Mouse (Mus musculus) kidney, postnatal 14 days (tissue): ENCODE results near the gene Pdia5.

Experiments used
- DNase-seq: peaks from one replicate; pipeline ENCODE4 v3.0.0; 2022; ENCODE audit warnings: mixed read lengths

Pdia5 gene

DNA sequence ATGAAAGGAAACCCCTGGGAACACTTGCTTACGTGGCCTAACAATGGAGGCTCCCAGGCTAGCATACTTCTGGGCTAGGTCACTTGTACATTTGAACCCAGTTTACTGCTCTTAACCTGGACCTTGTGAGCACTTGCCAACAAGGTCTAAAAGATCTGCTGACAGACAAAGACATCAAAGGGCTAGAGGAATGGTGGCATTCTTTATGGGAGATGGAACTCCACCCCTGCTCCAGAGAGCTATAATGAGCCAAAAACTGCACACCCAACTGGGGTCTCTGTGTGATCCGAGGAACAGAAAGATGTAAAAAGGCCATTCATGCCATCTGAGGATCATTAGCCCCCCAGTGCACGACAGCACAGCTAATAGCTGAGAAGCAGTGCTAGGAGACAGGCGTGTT, 6.6 kb downstream of the Pdia5 start:
- DNase-seq, result no peak

DNA sequence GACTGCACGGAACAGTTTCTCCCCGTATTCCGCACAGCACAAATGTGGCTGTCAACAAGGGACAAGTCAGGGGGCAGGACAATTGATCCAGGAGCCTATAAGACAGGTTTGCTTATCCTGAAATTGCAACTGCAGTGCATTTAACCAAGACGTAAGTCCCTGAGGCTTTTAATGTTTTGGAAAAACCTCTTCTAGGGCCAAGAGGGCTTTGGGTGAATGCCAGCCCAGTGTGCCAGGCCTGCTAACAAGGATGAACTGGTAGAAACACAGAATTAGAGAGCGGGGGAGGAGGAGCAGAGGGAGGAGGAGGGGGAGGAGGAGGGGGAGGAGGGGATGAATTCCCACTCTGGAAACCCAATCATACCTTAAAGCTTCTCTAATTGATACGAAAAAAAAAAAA, 11.4 kb downstream of the Pdia5 start:
- DNase-seq, result no peak

DNA sequence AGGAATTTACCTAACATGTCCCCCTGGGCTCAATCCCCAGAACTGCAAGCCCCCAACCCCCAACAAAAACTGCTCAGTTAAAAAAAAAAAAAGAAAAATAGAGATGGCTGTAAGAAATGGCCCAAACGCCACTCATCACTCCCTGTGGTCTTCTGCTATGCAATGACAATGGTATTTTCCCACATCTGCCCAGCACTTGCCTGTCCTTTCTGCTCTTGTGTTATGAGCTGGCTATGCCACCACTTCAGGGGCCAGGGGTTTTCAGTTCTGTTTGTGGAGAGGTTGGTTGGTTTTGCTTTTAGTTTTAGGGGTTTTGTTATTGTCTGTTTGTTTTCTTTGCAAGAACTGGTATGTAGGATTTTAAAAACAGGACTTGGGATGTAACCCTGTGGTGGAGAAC, 13.4 kb downstream of the Pdia5 start:
- no peak for DNase-seq

DNA sequence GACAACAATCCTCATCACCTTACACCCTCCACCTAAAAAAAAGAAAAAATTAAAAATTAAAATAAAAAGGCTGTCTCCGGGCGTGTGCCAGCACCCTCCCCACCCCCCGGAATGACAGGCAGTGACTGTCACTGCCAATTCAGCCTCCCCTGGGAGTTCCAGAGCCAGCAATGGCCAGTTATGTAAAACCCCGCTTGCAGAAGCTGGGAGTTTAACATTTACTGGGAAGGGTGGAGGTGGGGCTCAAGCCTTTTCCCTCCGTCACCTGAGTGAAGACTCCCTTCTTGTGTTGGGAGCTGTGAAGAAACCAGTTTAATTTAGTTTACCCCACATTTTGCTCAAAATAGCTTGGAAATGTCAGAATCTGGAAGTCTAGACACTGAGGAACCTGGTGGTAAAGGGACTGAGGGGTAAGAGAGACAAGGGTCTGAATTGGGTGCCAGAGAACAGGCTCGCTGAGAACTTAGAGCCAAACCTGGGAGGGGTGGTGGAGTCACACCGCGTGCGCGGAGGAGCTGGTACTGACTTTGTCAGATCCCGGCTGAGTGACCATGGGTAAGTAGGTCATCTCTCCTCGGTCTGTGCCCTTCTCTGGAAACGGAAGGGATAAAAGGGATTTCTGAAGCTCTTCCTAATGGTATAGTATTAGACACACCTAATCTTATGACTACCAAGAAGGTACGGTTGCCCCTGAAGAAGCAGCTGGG, 18.0 kb downstream of the Pdia5 start:
- DNase-seq, result no peak

DNA sequence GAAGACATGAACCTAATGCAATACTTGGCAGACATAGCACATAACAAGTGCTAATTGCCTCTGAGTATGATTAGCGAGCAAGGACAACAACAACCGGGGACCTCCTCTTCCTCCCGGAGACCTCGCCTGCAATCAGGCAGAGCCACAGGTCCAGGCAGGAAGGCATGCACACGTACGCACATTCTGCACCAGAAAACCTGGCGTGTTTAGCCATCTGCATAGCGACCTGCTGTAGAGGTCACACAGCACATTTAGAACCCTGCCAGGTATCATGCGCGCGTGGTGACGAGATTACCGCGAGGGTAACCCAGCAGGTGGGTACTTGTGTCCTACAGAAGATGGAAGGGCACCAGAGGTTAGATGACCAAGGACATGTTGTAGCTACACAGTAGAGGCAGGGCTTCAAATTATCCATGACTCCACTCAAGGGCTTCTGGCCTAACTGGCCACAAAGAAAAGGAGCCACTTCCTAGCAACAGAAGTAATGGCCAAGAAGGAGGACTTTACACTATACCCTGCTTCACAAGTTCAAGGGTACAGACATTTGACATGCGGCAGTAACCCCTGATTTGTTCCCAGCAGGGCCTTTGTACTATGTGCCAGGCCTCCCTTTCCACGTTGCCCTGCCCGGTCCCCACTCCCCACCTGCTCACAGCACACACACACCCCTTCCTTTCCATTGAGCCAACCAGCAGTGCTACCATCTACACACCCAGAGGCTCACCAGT, 18.7 kb downstream of the Pdia5 start:
- DNase-seq, result peak; percentile 15

DNA sequence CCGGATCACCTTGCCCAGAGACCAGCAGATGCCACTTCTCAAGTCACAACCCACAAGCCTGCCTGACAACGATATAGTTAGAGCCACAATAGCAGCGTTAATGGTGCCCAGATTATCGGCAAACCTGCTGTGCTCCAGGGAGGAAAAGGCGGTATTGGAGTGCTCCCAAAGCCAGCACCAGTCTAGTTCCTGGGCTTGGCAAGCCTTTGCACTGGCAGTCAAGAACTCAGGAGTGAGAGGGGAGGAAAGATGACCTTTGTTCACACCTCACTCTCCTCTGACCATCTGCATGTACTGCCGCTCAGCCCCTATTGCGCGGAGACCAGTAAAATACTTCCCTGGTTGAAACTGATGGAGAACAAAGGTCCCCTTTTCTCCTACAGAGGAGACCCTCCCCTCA, 19.7 kb downstream of the Pdia5 start:
- peak; percentile 33 for DNase-seq

DNA sequence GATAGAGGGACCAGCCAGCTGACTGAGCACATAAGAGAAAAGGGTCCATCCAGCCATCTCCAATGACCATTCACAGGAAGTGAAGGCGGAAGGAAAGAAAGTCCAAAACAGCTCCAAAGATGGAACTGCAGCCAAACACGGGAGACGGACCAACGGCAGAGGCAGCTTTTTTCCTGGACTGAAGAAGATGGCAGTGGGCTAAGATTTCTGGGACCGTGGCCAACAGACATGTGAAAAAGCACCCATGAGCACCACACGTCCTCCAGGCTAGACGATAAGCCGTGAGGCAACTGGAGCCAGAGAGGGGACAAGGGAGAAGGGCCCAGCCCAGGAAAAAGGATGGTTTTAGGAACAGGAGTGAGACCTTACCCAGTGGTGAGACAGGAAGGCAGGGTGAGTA, 20.6 kb downstream of the Pdia5 start:
- peak; percentile 21 for DNase-seq

DNA sequence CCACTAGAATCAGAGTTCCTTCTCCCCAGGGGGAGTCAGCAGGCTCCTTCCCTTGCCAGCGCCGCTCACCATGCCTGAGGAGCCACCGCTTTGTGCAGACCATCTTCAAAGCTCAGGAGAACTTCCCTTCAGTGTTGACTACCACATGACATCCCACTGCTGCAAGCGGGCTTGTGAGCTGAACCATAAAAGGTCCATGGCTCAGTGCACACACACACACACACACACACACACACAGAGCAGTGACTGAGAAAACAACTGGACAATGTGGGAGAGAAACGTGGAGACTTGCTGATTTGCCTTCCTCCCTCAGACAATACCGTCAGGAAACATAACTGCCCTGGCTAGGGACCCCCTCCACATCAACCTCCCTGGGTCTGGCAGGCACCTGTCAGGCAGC, 21.7 kb downstream of the Pdia5 start:
- DNase-seq, result peak; percentile 39

DNA sequence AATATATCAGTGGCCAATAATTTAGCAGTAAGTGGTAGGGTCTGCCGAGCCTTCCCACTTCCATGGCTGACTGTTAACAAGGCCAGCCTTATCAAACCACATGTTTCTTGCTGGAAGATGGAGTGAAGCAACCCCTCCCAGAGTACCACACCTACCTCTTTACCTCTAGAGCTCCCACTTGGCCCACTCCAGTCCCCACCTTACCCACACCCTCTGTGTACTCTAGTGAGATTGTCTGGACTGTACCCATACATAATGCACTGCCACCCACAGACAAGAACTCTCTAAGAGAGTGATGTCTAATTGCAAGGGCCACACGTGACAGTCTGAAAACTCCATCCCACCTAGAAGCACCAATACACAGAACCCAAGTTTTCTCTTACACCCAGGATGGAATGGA, 23.6 kb downstream of the Pdia5 start:
- DNase-seq, result no peak

DNA sequence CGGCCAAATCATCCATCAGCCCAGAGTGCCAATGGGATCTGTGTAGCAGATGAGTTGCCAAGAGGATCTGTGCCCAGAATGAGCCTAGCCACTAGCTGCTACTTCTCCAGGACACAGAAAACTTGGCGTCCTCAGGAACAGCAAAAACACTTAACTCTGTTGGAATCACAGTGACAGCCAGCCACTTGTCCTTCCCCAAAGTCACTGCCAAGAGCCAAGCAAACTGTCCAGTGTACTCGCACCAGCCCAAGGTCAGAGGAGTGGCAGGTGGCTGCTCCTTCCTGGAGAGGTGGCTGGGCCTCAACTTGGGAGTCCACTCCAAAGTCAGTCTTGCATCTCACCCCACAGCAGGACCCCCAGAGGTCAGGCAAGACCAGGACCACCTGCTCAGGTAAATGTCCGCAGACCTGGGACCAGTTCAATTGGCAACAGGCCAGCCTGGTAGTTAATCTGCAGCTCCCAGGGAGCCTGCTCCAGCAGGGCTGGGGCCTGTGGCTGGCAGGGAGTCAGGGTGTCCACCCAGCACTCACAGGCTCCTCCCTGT, 24.8 kb downstream of the Pdia5 start:
- peak; percentile 69 for DNase-seq

DNA sequence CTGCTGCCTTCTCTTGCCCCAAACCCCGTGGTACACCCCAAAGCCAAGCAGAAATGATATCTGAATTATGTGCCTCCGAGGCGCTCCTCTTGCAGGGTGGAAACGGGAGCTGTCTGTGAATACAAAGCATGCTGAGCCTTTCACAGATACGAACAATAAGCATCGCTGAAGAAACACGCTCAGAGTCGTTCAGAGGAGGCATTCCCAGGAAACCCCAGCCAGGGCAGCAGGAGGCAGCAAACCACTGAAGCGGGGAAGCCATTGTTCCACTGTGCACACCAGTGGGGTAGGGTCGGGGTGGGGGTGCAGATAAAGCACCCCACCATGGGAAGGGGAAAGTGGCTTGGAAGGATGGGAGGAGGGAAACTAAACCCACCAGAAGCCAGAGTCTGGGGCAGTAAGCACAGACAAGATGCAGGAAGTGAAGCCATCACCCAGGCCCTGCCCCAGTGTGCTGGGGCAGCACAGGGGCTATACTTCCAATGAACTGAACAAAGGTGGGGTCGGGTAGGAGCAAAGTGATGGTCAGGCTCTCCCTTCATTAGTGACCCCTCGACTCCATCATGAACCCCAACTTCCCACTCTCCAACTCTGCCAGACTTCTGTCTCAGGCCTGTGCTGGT, 25.9 kb downstream of the Pdia5 start:
- no peak for DNase-seq

DNA sequence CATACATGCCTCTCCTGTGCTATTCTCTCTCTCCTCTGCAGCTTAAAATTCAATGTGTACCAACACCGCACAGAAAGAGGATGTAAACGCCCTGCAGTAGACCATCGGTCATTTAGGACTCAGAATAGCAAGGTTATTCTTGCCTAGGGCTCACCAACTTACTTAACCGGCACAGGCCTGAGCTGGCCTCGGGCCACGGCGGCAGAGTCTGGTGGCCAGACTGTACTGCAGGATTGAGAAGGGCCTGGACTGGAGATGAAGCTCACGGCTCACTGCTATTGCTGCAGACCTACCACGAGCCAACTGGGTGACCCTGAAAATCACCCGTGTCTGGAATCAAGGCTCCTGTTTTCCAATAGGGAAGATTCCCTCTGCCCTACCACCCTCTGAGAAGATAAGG, 27.0 kb downstream of the Pdia5 start:
- DNase-seq, result no peak

DNA sequence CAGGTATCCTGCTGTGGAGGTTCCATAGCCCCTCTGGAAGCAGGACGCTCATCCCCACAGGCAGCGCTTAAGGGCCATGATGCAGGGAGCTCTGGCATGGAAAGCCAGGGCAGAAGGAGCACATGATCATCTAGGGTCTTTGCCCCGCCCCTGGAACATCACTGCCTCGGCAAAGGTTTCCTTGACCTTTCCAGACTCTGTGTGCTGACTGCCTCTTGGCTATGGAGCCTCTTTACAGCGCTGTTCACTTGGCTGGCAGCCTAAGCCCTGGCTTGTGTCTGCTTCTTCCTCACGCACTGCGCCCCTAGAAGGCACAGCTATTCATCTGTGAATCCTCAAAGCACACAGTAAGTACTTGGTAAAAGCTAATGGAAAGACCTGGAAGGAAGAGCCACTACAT, 27.7 kb downstream of the Pdia5 start:
- no peak for DNase-seq

DNA sequence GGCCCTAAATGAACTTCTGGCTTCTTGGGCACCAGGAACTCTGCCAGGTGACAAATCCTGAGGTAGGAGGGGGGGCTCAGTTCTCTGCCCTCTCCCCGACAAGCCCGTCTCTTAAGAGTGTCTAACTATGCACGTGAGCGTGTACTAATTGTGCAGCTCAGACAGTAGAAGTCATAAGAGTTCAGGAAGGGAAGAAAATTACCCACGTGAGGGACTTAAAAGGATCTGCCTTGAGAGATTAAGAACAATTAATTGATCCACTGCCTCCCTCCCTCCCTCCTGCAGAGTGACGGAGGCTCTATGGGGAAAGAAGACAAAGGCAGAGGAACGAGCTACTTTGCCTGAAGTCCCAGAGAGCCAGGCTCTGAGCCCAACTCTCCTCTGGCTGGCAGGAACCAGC, 31.1 kb downstream of the Pdia5 start:
- no peak for DNase-seq

DNA sequence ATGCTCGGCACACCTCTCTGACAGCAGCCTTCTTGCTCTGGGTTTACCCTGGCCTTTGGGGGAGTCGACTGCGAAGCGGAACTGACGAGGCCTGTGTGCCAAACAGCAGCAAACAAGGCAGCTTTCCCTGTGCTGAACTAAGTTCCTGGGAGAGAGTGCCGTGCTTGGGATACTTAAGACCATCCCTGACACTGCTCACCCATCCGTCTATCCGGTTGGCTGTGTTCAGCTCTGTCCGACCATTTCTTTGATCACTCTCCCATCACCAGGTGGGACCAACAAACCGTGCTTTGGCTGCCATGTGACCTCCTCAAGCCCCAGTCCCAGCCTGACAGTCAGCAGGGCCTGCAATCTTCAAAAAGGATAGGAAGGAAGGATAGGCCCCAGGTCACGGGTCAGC, 32.4 kb downstream of the Pdia5 start:
- no peak for DNase-seq

DNA sequence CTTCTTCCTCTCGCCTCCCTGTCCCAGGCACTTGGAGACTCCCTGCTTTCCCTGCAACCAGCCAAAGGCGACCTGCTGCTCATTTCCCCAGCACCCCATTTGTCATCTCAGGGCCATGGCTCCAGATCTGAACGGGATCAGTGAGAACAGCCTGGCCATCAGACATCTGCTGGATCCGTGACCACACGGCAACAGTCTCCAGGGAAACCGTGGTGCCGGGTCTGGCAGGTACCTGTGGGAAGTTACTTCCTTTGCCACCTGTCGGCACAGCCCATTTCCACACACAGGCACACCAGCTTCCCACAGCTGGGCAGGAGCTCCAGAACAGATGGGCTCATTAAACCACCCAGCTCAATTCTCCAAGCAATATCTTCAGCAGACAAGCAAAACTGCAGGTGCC, 33.2 kb downstream of the Pdia5 start:
- no peak for DNase-seq

DNA sequence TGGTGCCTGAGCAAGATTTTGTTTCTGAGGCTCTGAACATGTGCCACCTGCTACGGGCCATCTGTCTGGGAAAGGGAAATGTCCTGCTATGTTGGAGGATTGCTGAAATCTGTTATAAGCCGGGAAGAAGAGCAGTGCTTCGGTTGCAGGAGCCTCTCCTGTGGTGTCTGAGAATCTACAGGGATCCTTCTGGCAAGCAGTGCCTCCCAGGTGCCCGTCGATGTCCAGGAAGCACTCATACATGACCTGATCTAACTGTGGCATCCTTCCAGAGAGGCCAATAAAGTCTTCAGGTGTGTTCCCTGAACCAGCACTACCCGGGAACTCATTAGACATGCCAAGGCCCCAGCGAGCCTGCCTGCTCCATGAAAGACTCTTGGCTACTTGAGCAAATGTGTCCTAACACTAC, 33.7 kb downstream of the Pdia5 start:
- DNase-seq, result no peak

DNA sequence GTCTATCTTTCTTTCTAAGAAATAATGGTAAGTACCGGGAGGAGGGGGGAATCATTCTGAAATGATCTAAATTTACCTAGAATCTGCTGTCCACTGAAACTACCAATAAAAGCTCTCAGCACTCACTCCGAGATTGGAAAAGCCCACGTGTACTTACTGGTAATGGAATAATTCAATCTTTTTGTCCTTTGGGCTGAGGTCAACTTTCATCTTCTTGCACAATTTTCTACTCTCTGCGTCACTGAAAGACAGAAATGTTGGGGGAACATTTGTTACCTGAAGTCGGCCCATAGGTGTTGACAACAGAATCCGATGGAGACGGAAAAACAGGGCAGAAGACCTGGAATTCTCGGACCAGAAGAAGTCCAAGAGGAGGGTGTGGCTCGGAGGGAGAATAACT, 34.4 kb downstream of the Pdia5 start:
- no peak for DNase-seq

DNA sequence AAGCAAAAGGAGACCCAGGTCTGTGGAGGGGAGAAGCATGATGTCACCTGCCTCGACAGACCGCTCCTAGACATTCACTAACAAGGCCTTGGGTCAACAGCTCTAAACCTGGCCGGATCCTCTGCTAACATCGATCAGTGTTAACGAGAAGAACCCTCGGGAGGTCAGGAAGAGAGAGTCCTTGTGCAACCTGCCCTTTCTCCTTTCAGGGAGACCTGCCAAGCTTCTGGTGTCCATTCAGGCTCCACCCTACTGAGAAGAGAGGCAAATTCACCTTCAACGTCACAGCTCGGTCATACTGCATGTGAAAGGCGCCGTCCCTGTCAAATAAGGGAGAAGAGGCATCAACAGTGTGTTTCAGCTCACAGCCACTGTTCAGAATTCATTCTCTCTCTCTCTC, 34.9 kb downstream of the Pdia5 start:
- no peak for DNase-seq

DNA sequence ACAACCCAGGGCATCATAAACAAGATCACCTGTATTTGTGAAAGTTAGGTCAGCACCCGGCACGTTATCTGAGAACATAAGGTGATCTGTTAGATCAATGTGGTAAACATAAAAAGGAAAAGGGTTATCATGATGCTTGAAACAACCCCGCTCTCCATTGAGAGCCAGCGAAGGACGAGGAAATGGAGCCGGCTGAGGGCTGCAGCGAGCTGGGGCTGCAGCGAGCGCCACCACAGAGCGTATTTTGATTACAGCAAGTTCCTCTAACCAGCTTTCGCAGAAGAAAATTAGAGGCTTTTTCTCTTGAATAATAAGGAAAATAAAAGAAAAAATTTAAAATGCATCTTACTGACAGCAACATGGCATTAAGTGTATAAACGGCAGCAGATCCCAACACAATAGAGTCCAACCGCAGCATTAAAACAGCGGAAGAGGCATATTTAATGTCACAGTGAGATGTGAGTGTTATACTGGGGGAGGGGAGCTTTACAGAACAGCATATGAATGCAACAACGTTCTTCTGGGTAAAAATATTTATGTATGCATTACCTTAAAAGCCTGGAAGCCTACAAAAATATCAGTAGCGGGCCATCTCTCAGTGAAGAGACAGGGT, 40.5 kb downstream of the Pdia5 start:
- no peak for DNase-seq

DNA sequence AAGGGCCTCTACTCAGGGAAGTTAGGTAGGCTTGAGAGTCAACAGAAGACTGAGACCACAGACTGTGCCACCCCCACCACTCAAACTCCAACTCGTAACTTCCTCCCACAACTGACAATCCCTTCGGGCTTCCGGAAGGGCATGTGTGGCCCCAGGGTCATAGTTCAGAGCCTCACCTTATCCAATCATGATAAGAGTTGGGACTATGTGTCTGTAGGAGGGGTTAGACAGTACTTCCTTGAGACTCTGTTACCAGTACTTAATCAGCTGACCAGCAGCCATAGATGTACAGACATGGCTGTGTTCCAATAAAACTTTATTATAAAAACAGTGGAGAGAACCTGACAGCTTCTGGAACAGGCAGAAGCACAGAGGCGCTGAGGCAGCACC, 48.7 kb downstream of the Pdia5 start:
- no peak for DNase-seq

DNA sequence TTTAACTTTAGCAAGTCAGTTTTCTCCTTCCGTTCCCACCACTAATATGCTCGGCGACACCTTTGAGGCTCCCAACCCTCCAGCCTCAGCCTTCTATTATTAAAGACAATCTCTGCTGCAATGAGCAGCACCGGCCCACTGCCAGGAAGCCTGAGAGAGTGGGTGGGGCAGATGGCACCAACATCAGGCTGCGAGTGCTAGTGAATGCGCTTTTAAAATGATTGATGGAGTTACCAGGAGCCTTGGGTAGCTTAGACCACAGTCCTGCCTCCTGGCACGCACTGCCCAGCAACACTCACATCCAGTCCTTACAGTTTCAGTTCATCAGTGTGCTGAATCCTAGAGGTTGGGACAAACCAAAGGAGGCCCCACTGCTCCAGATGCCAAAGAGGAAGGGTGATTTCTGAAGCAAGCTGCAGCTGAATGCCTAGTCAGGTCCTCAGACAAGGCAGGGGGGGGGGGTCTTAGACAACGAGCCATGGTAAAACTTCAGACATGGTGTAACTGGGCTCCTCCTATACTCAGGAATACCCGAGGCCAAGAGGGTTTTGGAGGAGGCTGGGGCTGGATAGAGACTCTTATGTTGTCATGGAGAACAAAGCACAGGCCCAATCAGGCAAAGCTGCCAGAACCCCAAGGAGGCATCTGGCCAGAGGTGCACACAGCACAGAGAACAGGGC, 49.2 kb downstream of the Pdia5 start:
- no peak for DNase-seq

DNA sequence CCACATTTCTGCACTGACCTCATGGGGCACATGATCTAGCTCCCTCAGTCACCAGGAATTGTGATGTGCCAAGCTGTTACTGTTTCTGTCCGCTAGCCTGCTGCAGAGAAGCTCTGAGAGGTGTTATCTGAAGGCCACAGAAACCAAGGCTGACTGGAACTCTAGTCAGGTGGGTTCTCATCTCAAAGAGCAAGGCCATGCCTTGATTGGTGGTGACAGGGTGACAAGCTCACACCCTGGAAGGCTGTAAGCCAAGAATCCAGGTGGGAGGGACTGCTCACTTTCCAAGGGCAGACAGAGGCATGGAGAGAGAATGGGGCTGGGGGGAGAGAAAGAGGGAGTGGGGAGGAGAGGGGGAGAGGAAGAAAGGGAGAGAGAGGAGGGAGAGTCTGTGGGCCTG, 51.6 kb downstream of the Pdia5 start:
- no peak for DNase-seq
